10 mouse cellular contexts compared by ENCODE assay signal in genomic region chr1:134561770-134562143, GRCm38 (mm10). TPM values are rescaled to one million over a fixed set of nuclear protein-coding genes. Genes with fewer than 3 reads are reported as not detected.
DNase-seq lines count a peak whose midpoint lies in the region; ATAC-seq and TF ChIP-seq lines count a peak whose summit lies in the region.
"Had no signal": no experiment of that assay in that cellular context is flagged by ENCODE, and none has a peak within 500 bp of the region (broad histone marks: within the 10 kb centered on the region; RNA-seq: fewer than 3 reads in every experiment).

No protein-coding gene starts in this region.

- no peak for DNase-seq in gastrocnemius, adult 2 months
- no peak for DNase-seq in gastrocnemius, adult 18-20 months (ENCODE audit: low spot score)
- no peak for DNase-seq in testis, postnatal 10 days (ENCODE audit: low spot score)
- DNase-seq in liver, embryonic 11.5 days (ENCODE audit: low spot score): no peak
- DNase-seq in layer of hippocampus, adult 9-10 months (ENCODE audit: low spot score): no peak
- DNase-seq in retina, postnatal 1 day: no peak

- 20% methylated on average over 7 of the region's 7 CpGs for WGBS in liver, embryonic 11.5 days

- TF ChIP-seq CTCF in gastrocnemius, adult 2 months (IDR thresholded peaks at IDR 0.05): no peak
- TF ChIP-seq CTCF in testis, adult 2 months (IDR thresholded peaks at IDR 0.05; ENCODE audit: control insufficient read depth, insufficient read depth, insufficient replicate concordance, low read depth, low read length): no peak

- no peaks in the 10 kb centered on the region for H3K9me3 ChIP-seq in liver, embryonic 11.5 days (ENCODE audit: control insufficient read depth, low read length)

- no peaks in the 10 kb centered on the region; the same call in 1 of the 2 replicates for H3K36me3 ChIP-seq in testis, adult 2 months (ENCODE audit: control insufficient read depth, insufficient read depth, low read length)
- no peaks in the 10 kb centered on the region for H3K36me3 ChIP-seq in liver, embryonic 11.5 days (ENCODE audit: control insufficient read depth, insufficient read depth, low read length)

- no peak for ATAC-seq in liver, embryonic 11.5 days (replicated peaks; ENCODE audit: low FRiP score)
- ATAC-seq in frontal cortex, adult (ENCODE audit: low TSS enrichment): no peak

- H3K27ac ChIP-seq in gastrocnemius, adult 2 months: peak overlapping the region; percentile 96
- peak overlapping the region; percentile 97 for H3K27ac ChIP-seq in testis, adult 2 months (ENCODE audit: control insufficient read depth, insufficient read depth, low read depth, low read length)
- peak overlapping the region; percentile 82 for H3K27ac ChIP-seq in liver, embryonic 11.5 days (ENCODE audit: low read depth, low read length)

- peak overlapping the region; percentile 96 for H3K9ac ChIP-seq in liver, embryonic 11.5 days (ENCODE audit: low read depth, low read length)

- intact Hi-C loops in gastrocnemius, adult 2 months (cut with DNase I): no loop called here

- no peak for TF ChIP-seq POLR2A in testis, adult 2 months (IDR thresholded peaks at IDR 0.05; ENCODE audit: control insufficient read depth, low read depth, low read length)

- no peaks in the 10 kb centered on the region for H3K27me3 ChIP-seq in testis, adult 2 months (ENCODE audit: control insufficient read depth, insufficient read depth, low read length)
- H3K27me3 ChIP-seq in liver, embryonic 11.5 days (replicated peaks; ENCODE audit: control insufficient read depth, insufficient read depth, low read length): no peaks in the 10 kb centered on the region

- peaks cover 5% of the 10 kb centered on the region for H3K4me1 ChIP-seq in testis, adult 2 months (ENCODE audit: control insufficient read depth, insufficient read depth, low read length)
- peaks cover 18% of the 10 kb centered on the region for H3K4me1 ChIP-seq in liver, embryonic 11.5 days (replicated peaks; ENCODE audit: control insufficient read depth, insufficient read depth, low read length)

- peak overlapping the region; percentile 93 for H3K4me3 ChIP-seq in gastrocnemius, adult 2 months
- H3K4me3 ChIP-seq in testis, adult 2 months (ENCODE audit: control insufficient read depth, low read depth, low read length): peak overlapping the region; percentile 88
- H3K4me3 ChIP-seq in liver, embryonic 11.5 days (ENCODE audit: low read depth, low read length): peak overlapping the region; percentile 98

- peak overlapping the region; percentile 89 for H3K4me2 ChIP-seq in liver, embryonic 11.5 days

RNA-seq across cellular contexts. Expression of gene Kdm5b, which starts 1.8 kb away (rescaled TPM):
- 1 to 10 TPM; 9.7 to 9.8 TPM for total RNA-seq in gastrocnemius, adult 2 months (2021)
- 1 to 10 TPM; 8.0 to 8.3 TPM for total RNA-seq in gastrocnemius, adult 18-20 months (2021)
- 42.2 and 43.6 TPM in 2 replicates for polyA plus RNA-seq in testis, adult 2 months (2012; rRNA removed)
- 30.8 and 32.9 TPM in 2 replicates for polyA plus RNA-seq in liver, embryonic 11.5 days (2014; fragmentation: Nextera tagmentation; extraction: Ambion mirVana)

RNA-seq across cellular contexts. Expression of gene Mgat4e, which starts 12.3 kb away (rescaled TPM):
- not detected for total RNA-seq in gastrocnemius, adult 2 months (2021)
- total RNA-seq in gastrocnemius, adult 18-20 months (2021): not detected
- polyA plus RNA-seq in testis, adult 2 months (2012; rRNA removed): 87.2 and 108 TPM in 2 replicates
- polyA plus RNA-seq in liver, embryonic 11.5 days (2014; fragmentation: Nextera tagmentation; extraction: Ambion mirVana): not detected in 2 replicates
- polyA plus RNA-seq: large intestine, adult 2 months; thymus, postnatal 0 days had no signal
